Mouse (Mus musculus) erythroblast, adult 5-6 weeks (primary cell): Measurements from ENCODE around the gene Zfp94. TPM values are rescaled to one million over a fixed set of nuclear protein-coding genes. Genes with fewer than 3 reads are reported as not detected.

Source experiments
- ATAC-seq: replicated peaks from 2 replicates; pipeline ENCODE4 v1.8.0; 2016; ENCODE audit warnings: moderate number of reproducible peaks, mild to moderate bottlenecking, moderate TSS enrichment, inconsistent platforms; ENCODE audit not compliant: poor library complexity, low FRiP score, severe bottlenecking
- total RNA-seq, 2 experiments: library from RNA; stranded (forward) in 1 of 2; stranded (reverse) in 1 of 2; fragments of 150-400 nt in 1 of 2; fragments of 200-764, 138-1000 nt in 1 of 2; gene quantifications; 2 replicates each; pipeline versions ENCODE4 v1.2.3 to v1.2.4; 2015 to 2017; ENCODE audit warnings: low replicate concordance in 2 of 2

Zfp94 gene
- total RNA-seq, 2 experiments from 2014 or later, result 0.34 TPM; not detected in 1

DNA sequence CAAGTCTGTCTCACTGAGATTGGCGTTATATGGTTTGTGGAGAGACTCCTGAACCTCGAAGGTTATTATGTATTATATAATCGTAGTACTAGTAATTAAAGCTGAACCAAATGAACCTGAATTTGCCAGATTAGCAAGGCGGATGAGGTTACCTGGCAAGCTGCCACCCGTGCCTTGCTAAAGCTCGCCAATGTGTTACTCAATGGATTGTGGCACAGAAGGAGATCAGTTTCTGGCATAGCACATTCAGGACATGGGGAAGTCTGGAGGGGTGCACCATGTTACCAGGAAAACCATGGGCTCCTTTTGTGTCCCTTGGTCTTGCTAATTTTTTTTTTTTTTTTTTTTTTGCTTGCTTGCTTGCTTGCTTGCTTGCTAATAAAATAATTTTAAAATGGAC lies 8.7 kb upstream of the Zfp94 start:
- no peak for ATAC-seq

DNA sequence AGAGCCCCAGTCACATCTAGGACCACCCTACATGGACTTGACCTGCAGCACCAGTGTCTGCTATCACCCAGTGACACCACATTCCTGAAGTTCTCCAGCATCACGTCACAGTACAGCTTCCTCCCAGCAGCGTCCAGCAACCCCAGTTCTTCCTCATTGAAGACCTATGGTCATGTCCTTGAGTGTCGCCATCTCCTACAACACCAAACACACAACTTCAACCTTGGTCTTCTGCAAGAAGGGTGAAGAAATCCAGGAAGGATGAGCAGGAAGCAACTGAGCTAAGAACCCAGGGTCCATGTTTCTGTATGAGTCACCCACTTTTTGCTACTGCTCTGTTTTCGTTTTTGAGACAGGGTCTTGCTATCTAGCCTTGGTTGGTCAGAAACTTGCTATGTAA lies 6.1 kb upstream of the Zfp94 start:
- no peak for ATAC-seq

DNA sequence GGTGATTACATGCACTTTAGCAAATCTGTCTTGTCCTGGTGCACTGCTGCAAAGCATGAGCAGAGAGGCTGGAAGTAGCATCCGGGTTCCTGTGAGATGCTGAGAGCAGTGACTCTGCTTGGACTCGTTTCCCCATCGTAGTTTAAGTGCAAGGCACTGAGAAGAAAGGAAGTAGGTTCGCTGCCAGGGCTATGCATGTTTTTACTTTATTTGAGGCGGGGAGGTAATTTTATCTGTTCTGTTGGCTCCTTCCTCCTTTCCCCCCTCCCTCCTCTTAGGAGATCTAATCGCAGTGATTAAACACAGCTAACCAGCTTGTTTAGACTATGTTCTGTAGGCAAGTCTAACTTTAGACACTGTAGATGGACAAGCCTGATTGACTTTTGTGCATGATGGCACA lies 2.5 kb upstream of the Zfp94 start:
- ATAC-seq, result no peak

DNA sequence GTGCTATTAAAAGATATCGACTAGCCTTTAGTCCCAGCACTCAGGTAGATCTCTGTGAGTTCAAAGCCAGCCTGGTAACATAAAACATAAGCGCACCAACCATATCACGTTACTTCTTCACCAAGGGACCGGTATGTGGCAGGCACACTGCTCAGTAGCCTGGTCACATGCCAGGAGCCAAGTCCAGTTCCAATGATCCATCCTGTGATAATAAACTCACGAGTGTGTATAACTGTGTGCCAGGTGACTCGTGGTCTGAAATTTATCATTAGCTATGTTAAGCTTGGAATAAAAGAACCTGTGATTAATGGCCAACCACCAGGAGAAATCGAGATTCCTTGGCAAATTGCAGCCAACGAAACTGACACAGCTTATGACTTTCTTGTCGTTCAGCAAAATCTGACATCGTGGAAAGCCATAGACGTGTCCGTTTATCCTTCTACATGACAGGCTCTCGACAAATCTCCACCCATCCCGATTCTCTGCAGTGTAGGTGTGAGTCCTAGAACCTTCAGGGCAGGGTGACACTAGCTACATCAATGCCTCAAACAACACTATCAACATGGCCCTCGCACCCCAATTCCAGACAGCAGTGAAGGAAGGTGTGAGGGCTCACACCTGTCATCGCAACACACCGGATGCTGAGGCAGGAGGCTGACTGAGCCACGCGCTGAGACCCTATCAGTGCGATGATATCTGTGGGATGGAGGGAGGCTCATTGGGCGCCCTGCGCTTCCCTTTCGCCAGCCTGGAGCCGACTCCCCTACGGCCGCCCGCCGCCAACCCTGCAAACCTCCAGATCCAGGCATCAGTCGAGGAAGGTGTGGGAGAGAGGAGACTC lies 520 bp downstream of the Zfp94 start:
- ATAC-seq, result peak; percentile 37

DNA sequence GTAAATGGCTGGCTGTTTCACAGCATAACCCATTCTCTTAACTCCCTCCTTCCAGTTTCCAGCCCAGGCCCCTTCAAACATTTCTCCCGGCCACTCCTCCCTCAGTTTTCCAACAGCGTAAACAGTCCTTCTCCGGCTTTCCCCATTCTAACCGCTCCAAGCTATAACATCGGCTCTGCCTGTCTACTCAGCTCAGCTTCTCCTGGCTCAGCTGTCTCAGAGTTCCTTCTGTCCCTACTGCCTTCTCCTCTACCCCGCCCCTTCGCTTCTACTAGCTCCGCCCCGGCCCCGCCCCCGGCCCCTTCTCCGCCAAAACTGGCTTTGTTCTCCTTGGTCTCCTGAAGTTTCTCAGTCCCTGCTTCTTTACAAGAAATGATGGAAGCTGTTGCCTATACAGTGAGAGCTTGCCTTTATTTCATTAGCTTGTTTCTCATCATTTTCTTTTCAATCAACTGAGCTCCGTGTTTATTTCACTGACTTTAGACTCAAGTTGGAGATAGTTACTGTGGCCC lies 15.6 kb downstream of the Zfp94 start, which contains the start of gene Zfp61:
Zfp61 (minus strand) TSS at position 462 of the 512 bp plus-strand sequence.
- peak; percentile 81 for ATAC-seq

DNA sequence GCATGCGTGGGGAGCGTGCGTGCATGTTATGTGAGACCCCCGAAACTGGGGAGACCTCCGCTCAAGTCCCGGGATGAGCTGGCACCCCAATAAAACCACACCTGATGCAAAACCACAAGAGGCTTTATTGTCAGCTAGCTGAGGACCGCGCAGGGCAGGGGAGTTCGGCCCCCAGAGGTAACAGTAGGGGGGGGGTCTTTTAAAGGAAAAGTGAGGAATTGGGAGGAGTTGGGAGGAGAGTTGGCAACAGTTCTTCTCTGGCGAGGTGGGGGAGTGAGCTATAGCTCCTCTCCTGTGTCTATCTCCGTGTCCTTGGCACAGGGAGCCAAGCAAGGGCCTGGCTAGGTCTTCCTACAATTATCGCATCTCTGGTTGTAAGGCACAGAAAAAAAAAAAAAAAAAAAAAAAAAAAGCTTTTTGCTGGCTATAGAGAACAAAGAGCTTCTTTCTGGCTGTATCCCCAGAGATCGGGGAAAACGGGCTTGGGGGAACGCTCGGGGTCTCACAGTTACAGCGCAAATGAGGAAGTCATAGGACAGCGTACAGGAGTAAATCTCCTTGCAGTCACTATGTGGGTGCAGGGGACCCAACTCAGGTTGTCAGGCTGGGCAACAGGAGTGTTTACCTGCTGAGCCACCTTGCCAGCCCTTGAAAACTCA lies 16.5 kb downstream of the Zfp94 start:
- ATAC-seq, result no peak

DNA sequence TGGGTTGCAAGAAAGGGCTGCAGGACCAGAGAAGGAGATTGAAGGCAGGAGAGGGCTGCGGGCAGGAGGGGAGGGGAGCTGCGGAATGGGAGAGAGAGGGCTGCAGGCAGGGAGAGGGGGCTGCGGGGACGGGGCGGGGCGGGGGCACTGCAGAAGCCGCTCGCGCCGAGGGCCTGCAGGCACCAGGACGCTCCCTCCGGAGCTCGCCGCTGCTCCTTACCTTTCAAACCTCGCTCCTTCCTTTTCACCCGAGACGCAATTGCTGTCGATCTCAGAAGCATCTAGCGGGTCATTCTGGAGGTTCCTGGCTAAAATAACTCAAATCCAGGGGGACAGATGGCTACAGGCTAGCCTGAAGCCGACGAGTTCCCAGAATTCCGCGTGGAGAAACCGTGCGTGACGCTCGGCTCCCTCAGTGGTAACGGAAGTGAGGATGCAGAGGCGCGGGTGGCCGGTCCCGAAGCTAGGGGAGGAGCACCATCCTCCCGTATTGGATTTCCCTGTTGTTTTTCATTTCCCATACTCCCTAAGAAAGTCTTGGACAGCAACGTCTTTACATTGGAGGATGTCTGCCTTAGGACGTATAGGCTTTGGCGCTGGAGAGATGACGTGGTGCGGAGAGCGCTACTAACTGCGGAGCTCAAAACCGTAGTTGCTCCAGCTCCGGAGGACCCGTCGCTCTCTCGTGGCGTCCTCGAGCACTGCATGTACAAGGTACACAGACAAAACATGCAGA lies 17.3 kb downstream of the Zfp94 start:
- ATAC-seq, result peak; percentile 84

DNA sequence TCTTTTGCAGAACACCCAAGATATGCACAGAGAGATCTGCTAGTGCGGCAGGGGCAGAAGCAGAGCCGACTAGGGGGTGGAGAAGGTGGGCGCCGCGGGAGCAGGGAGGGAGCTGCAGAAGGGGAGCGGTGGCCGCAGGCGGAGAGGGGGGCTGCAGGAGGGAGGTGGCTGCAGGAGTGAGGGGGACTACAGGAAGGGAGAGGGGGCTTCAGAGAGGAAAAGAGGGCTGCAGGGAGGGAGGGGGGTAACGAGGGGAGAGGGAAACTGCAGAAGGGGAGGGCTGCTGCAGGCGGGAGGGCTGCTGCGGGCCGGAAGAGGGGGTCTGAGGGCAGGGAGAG lies 17.9 kb downstream of the Zfp94 start:
- no peak for ATAC-seq

DNA sequence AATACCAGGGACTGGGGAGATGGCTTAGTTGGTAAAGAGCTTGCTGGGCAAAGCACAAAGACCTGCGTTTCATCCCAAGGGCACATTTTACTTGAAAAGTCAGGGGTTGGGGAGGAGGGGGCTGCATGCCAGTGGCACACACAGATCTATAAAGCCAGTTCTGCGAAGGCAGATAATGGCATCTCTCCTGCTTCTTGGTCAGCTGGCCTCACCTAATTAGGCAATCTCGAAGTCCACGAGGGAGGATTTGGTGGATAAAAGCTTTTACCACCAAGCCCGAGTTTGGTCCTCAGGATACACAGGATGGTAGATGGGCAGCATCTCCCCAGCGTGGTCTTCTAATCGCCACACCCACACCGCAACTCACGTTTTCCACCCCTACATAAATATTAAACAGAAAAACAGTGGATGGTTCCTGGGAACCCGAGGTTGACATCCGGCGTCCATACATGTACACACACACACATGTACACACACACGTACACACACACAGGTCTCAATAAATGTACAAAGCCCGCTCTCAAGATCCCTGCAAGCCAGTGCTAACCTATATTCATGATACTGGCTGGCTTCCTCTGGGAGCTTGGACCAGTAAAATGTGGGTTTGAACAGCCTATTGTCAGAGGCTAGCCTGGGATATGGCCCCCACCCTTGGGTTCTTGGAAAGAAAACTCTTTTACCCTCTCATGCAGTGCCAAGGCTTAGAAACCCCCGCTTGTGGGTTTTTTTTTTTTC lies 18.9 kb downstream of the Zfp94 start:
- ATAC-seq, result no peak

DNA sequence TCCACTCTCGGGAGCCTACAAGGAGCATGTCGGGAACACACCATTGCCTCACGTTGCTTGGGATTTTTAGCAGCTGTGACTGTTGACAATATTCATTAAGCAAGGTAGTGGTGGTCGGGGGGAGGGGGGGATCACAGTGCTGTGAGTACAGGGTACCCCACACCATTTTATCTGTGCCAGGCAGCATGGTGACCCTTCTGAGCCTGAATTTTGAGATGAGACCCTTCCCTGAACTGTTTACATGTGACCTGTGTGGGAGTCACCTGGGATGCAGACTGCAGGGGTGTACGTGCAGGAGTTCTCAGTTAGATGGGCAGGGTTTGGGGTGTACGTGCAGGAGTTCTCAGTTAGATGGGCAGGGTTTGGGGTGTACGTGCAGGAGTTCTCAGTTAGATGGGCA lies 20.1 kb downstream of the Zfp94 start:
- no peak for ATAC-seq

DNA sequence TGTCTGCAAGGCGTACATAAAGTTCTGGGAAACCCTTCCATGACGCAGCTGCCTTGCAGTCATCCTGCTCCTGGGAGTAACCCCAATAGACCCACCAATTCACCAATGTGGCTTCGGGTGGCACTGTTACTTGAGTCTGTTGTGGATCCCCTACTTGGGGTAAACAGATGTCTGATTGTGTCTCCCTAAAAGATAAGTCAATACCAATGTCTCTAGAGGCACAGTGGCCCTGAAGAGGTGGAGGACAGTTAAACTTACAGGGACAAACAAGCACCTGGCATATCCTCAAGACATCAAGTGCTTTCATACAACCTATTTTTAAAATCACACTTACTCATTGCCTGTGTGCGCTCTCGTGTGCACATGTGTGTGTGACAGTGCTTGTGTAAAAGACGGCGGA lies 21.1 kb downstream of the Zfp94 start:
- no peak for ATAC-seq

DNA sequence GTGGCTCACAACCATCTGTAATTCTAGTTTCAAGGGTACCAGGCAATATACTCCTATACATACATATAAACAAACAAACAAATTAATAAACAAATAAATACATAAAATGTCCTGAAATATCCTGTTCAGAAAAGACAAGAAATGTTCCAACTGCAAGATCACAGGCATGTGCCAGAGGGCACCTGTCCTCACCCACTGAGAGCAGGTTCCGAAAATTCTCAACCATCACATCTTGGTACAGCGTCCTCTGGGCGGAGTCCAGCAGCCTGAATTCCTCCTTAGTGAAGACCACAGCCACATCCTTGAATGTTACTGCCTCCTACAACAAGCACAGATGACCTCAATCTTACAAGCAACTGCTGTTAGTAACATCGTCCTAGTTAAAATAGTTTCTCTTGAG lies 21.7 kb downstream of the Zfp94 start:
- ATAC-seq, result no peak

DNA sequence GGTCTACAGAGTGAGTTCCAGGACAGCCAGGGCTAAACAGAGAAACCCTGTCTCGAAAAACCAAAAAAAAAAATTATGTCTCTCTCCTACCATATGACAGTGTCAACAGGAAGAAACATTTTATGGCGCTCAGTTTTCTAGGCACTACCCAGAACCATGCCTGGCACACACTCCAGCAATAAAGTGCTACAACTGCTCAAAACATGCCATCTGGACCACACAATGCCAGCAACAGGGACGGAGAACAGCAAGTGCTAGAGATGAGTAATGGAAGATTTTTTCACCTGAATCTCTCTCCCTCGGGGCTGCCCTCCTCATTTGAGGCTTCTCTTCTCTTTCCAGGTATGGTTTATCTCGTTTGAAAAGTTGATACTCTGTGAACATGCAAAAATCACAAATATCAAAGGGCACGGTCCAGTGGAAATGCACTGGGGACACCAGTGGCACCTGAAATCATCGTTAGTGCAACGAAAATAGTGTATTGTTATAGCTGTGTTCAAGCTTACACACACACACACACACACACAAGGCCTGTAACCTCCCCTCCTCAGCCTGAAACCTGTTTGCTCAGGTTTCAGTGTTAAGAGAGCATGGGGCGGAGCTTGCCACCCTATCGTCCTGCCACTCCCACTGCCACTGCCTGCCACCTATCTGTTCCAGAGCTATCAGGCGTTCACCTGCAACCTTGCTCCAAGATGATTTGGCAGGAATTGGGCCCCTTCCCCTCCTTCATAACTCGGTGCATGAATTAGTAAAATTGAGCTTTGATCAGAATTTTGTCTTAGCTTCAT lies 23.2 kb downstream of the Zfp94 start:
- no peak for ATAC-seq

DNA sequence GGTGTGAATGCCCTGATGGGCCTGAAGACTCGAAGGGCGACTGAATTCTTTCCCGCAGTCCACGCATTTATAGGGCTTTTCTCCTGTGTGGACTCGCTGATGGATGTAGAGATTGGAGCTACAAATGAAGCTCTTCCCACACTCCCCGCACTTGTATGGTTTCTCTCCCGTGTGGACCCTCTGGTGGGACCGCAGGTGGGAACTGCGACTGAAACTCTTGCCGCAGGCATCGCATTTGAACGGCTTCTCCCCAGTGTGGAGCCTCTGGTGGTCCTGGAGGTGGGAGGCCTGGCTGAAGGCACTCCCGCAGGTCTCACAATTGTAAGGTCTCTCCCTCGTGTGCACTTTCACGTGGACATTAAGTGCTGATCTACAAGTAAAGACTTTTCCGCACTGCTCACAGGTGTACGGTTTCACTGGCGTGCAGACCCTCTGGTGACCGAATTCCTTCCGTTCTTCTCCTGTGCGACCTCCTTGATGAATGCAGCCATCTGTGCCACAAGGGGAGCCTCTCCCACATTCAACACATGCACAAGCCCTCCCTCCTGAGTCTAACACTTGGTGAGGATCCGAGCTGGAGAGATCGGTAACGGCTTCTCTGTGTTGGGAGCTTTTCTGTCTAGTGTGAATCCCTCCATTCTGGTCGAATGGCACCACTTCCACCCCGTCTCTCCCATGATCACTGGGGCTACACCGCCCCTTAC lies 24.9 kb downstream of the Zfp94 start:
- no peak for ATAC-seq

DNA sequence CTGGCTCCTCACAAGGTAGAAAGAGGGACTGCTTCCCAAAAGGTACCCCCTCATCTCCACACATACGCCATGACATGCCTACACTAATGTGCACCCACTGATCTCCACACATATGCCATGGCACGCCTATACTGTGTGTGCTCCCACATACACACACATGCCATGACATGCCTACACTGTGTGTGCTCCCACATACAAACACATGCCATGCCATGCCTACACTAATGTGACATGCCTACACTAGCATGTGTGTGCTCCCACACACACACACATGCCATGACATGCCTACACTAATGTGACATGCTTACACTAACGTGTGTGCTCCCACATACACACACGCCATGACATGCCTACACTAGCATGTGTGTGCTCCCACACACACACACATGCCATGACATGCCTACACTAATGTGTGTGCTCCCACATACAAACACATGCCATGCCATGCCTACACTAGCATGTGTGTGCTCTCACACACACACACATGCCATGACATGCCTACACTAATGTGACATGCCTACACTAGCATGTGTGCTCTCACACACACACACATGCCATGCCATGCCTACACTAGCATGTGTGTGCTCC lies 26.3 kb downstream of the Zfp94 start:
- no peak for ATAC-seq

DNA sequence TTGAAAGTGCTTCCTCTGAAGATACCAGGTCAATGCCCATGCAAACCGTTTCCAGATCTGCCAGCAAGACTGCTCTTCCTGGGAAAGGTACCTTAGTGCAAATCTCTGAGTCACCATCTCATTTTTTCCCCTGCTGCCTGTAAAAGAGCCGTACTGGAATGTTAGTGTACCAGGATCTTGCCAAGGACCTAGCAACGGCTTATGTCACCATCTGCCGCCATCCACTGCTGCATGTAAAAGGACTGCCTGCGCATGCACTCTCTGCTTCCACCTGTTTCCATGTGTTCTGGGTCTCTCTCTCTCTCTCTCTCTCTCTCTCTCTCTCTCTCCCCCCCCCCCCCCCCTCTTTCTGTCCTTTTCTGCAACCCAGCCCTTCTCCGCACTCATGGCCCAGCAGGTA lies 28.0 kb downstream of the Zfp94 start:
- no peak for ATAC-seq

DNA sequence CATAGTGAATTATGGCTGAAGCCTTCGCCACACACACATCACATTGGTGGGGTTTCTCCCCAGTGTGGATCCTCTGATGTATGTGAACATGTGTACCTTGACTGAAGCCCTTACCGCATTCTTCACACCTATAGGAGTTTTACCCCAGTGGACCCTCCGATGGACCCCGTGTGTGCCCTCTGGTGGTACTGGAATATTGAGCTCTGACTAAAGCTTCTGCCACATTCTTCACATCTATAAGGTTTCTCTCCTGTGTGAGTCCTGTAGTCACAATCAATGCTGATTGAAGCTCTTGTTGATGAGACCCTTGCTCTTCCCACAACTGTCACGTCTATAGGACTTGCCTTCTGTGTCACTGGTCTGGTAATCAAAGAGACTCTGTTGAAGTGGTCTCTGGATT lies 28.8 kb downstream of the Zfp94 start:
- no peak for ATAC-seq

DNA sequence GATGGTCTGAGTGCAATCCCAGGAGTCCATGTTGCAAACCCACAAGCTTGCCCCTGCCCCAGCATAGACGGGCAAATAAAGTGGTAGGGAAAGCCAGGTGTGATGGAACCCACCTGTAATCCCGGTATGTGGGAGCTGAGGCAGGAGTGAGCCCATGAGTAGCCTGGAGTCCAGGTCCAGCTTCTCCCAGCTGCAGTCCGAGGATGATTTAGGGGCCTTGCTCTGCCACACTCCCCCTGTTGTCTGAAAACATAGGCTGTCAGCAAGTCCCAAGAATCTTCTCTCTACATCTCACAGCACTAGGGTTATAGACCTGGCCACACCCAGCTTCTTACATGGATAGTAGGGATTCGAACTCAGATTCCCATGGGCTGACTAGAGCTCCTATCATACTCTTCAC lies 29.6 kb downstream of the Zfp94 start:
- no peak for ATAC-seq
